Mouse (Mus musculus) CD4-positive helper T cell, adult 2 months (primary cell): ENCODE data around the gene Smad3.

ENCODE experiments used
- DNase-seq: peaks from one replicate; pipeline ENCODE4 v3.0.0-alpha.2; 2012; ENCODE audit warnings: low read depth, missing footprints, low spot score

Gene Smad3

DNA sequence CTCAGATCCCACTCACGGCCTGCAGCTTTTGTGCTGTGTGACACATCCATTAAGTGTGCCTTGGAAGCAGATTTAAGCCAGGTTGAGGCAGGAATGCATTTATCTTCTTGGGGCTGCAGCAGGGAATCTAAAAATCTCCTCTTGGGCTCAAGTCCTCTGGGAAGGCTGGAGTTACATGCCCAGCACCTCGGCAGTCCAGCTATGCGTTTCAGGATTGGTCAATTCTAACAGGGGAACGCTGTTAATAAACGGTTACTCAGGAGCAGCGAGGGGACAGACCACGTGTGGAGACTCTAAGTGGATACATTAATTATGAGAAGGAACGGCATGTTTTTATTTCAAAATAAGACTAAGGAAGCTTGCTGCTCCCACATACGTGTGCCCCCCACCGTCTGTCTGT is 14.7 kb upstream of the Smad3 start:
- DNase-seq = no peak

DNA sequence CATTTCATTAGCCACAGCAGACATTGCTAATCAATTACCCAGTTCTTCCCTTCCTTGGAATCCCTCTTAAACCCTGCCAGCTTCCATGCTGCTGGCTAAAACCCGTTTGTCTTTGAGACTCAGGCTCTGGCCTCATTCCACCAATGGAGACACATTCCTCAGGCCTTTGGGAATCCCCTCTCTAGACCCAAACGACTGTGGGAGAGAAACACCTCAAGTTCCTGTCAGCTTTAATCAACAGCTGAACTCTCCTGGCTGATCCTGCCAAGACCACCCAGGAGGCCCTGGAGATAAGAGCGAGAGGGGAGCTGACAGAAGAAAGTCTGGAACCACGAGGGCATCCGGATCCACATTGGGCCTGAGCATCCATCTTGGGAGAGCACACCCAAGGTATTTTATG is 13.9 kb upstream of the Smad3 start:
- DNase-seq = no peak

DNA sequence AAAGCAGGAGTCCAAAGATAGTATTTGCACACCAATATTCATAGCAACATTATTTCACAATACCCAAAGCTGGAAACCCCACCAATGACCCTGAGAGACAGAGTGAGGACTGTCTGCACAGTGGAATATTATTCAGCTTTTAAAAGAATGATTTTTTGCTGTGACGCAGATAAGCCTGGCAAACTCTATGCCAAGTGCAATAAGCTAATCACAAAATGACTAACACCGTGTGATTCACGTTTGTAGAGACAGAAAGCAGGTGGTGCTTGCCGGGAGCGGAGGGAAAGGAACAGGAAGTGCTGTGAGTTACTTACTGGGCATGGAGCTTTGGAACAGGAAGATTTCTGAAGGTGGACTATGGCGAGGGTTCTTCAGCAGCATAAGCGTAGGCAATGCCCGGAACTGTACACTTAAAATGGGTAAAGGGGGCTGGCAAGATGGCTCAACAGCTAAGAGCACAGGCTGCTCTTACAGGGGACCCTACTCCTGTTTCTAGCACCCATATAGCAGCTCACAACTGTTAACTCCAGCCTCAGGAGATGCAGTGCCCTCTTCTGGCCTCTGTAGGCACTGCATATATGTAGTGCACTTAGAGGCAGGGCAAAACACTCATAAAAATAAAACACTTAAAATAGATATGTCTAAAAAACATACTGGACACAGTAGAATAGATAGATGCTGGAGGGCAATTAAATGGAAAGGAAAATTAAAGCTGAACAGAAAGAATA is 3.7 kb upstream of the Smad3 start:
- DNase-seq = peak; percentile 38

DNA sequence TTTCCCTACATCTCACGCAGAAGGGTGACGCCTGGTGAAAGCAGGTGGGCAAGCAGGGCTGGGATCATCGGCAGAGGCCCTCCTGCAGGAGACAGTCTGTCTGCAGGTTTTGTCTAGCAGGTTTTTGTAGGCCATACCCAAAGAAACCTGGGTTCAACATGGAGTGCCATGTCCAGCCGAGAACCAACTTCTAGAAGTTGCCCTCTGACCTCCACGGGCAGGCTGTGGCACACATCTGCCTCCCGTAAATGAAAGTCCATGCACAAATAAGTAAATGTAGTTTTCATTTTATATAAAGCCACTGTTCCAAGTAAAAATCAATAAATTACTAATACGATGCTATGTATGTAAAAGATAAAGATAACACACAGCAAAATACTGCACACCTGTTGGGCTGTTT is 3.0 kb upstream of the Smad3 start:
- DNase-seq = no peak

DNA sequence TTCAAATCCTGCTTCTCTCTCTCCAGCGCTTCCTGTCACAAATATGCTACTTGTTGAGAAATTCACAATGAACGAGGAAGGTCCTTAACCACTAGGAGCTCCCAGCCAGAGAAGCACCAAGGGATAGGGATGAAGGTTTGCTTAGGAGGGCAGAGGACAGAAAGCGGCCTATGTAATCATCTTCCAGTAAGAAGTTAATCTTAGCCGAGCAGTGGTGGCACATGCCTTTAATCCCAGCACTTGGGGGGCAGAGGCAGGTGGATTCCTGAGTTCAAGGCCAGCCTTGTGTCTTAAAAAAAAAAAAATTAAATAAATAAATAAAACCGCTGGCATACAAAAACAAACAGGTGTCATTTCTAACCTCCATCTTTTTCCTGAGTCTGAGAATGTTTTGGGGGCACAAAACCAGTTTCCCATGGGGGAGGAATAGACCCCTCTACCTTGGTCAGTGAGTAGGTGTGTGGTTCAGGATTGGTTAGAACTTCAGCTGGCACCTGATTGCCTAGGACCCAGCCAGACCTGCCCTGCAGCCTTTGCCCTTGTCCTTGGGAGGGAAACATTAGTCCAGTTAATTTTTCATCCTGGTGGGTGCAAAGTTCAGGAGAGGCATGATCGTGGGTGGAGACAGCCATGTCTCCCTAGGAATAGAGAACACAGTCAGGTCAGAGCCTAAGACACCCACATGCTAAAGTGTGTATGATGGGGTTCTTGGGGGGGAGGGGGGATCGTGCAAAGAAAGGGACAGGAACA is 2.4 kb upstream of the Smad3 start:
- DNase-seq = no peak

DNA sequence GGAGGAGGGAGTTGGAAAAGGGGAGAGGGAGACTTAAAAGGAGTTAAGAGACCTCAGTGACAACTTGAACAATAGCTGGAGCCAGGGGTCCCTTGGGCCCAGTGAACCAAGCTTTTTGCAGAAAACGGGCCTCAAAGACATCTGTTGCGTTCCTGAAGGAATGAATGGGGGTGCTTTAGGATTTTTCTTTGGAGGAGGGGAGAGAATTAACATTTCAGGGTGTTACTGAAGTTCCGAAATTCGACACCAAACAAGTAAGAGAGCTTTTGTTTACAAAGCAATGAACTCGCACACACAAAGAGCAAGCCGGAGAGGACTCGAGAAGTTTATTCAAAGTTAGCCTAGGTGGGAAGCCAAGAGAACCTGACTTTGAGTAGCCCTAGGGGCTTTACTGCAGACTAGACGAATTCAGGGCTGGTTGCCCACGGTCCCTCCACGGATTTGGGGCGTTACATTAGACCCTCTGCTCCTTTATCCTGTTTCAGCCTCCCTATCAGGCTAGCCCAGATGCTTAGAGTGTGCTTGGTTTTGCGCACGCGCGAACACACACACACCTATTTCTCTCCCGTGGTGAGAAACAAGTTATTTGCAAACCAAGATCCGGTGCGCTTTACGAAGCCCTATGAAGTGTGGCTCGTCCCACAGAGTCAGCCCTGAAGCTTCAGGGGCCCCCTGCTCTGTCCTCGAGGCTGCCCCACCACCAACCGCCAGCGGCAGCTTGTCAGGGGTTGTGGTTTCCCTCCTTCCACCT is 1.0 kb upstream of the Smad3 start:
- peak; percentile 88 for DNase-seq

DNA sequence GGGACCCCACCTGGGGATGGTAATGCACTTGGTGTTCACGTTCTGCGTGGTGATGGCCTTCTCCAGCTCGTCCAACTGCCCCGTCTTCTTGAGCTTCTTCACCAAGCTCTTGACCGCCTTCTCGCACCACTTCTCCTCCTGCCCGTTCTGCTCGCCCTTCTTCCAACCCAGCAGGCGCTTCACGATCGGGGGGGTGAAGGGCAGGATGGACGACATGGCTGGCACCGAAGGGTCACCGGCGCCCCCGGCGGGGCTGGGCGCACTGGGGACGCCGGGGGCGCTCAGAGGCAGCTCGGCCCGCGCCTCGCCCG is 377 bp downstream of the Smad3 start:
- DNase-seq = no peak

DNA sequence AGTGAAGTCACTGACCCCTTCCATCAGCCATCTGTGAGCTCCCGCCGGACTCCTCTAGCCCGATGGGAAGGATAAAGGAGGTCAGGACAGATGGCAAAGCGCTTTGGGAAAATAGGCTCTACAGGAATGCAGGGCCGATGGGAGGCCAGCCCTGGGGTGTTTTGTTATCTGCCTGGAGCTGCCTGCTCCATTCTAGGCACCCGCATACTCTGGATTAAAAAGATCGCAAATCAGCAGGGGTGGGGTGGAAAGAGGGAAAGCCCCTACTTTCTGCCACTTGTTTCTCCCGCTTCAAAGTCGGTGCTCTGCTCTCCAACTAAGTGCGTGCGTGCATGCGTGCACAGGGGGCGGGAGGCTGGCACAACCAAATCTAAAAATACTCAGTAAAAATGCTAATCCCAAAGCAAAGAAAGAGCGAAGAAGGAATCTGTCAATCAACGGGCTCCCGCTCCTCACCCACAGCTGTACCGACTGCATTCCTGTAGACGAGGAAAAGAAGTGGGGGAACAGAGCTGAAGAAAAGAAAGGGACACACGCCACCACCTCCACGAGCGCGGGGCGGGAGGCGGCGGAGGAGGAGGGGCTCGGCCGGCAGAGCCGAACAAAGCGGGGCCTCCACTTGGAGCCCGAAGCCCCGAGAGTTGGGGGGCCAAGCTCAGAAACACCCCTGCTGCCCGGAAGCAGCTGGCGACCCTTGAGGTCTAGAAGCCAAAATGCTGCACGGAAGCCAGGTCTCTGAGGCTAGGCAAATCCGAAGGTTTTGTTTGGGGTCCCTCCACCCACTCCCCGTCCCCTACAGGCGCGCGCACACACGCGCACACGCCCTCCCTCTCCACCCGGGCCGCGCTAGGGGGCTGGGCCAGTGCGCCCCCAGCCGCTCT is 973 bp downstream of the Smad3 start:
- DNase-seq = peak; percentile 75

DNA sequence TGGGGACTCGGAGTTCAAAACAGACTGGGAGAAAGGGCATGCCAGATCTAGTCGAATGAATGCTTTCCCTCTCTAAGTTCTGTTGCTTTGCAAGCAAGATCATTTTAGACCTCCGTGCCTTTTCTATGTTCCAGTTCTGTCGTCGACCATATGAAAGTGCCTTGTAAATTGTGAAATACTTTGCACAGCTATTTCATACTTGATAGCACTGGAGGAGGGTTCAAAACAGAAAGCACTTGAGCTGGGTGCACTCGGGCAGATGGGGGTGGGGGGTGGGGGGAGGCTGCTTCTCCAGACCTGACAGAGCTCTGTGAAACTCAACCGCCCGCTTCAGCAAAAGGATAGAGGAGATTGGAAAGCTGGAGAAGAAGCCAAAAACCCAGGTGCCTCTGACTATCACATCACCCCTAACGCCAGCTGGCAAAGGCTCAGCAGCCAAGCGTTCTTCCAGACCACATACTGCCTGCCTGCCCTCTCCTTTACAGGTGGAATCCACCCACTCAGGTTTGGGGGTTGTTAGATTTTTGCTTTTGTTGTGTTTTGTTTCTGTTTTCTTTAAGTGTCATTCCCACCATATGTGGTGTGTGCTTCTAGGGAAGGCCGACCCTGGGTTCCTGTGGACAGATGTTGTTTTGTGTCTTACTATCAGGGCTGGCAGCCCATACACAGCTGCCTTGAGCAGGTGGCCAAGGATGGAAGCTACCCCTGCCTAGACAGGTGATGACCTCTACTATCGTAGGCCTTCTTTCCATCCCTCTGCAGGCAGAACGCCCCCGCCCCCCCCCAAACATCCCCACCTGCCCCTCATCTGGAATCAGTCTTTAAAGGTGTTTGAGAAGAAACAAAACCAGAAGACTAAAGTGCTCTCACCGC is 1.9 kb downstream of the Smad3 start:
- DNase-seq = peak; percentile 46

DNA sequence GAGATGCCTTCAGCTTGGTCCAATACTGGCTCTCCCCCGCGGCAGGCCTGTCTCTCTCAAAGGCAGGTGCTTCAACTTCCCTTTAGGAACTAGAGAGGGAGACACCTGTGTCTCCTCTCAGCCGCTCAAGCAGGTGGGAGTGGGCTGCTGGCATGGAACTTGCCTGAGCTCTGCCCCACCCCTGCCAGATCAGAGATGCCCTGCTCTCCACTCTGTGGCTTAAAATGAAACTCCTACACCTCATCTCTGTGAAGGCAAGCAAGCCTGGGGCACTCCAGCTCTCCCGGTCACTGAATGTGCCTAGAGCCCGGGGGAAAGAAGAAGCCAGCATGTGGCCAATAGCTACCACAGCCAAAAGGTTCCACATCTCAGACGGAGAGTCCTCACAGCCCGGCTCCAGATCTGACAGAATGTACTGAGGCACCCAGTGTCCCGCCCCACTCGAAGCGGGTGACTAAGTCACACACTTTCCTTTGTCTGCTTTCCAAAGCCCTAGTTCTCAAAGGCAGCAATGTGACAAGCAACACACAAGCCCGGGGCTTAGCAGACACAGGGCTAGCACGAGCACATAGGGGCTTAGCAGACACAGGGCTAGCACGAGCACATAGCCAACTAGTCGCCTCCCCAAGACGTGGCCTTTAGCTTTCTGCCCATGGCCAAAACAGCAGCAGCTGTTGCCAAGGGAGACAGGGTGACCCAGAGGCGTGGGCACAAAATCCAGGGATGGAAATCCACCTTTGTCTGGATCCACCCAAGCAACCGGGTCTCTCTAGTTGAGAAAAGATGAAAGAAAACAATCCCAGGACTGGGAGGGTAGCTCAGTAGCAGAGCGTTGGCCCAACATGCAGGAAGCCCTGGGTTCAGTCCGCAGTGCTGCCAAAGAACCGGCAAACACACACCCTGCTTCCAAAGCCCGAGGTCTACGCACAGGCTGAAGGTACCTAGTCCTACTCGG is 3.0 kb downstream of the Smad3 start:
- DNase-seq = peak; percentile 43

DNA sequence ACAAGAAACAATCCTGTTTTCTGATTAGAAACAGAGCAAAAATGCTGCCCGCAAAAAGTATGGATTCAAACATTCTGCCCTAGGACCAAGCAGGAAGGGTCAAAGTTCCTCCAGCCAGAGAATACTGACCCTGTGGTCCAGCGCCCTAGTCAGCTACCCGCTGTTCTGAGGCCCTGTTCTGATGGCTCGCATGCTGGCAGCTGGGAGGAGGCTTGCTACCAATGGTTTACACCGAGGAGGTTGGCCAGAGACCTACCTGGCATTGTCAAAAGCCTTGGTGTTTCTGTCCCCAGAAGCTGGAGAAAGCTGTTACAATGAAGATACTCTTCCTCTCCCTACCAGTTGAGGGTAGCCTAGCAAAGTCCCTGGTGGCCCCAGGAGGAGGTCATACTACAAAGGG is 3.8 kb downstream of the Smad3 start:
- DNase-seq = no peak

DNA sequence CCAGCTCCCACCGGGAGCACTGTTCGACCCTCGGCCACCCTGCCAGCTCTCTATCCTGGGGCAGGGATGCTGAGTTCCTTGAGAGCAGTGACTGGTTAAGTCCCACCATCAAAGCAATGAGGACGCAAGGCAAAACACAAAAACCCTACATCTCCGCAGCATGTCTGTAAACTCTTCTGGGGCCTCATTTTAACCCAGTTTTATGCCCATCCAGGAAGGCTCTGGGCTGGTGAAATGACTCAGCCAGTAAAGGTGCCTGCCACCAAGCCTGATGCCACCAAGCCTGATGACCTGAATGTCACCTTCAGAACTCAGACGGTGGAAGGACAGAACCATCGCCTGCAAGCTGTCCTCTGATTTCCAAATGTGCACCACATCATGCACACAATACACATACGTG is 4.4 kb downstream of the Smad3 start:
- no peak for DNase-seq

DNA sequence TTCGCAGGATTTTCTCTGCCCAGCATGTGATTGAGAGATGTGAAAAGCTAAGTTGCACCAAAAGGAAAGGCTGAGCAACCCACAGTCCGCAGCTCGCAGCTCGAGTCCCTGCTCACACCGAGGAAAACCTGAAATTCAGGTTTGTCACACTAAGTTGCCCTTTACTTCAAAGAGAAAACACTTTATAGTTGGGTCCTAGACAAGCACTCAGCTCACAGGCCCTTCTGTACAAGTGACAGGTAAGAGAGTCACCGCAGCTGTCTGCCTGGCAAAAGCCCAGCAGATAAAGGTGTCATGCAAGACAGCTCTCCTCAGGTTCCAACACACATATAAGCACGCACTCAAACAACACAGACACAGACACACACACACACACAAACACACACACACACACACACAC is 5.2 kb downstream of the Smad3 start:
- DNase-seq = no peak

DNA sequence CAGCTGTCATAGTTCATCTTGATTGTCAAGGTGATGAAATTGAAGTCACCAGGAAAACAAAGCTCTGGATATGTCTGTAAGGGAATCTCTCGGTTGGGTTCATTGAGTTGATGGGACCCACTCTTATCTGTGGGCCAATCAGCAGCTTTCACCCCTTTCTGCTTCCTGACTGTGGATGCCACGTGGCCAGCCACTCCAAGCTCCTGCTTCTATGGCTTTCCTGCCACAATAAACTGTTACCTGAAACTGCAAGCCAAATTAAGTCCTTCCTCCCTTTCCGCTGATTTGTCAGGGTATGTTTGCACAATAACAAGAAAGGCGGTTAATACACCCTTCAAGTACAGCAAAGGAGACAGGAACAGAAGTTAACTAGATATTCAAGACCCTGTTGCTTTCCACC is 6.5 kb downstream of the Smad3 start:
- DNase-seq = no peak

DNA sequence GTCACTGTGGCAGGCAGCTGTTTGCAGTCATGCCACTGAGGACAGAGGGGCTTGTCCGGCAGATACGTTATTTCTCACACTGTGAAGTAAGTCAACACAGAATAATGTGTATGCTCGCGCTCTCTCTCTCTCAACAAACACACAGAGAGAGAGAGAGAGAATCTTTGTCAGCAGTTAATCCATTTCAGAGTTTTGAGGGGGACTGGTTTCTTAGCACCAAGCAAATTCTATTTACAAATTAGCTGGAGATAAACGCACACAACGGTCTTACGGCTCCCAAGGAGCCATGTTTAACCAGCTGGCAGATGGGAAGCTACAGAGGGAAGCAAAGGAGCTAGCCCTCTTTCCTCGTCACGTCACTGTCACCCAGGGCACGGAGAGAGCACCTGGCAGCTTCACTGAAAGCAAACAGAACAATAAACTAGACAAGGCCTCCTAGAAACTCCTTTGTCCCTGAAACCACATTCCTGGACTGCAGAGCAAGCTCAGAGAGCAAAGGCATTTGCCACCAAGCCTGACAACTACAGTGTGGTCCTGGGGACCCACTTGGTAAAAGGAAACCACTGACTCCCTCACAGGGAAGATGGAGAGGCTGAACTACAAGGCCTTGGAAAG is 7.3 kb downstream of the Smad3 start:
- DNase-seq = no peak

DNA sequence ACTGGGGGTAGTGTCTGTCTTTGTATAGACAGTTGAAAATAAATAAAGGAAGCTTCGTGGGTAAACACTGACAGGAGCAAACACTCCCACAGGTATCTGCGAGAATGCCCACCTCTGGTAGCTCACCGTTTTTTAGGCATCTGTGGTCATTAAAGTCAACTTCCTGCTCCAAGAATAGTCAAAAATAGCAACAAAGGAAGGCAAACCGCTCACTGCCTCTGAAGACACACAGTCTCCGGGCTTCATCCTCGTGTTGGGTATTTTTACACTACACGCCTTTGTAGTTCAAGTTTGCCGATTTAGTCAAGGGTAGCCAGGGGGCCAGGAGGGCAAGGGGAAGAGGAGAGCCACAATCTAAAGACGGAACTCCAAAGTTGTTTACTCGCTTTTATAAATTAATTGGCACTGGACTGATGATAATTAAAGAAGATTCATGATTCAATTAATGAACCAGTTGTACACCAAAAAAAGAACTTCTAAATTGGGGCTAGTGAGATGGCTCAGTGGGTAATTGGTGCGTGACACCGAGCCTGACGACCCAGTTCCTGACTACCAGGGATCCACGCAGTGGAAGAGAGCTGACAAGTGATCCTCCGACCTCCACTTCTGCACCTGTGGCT is 8.4 kb downstream of the Smad3 start:
- peak; percentile 35 for DNase-seq

DNA sequence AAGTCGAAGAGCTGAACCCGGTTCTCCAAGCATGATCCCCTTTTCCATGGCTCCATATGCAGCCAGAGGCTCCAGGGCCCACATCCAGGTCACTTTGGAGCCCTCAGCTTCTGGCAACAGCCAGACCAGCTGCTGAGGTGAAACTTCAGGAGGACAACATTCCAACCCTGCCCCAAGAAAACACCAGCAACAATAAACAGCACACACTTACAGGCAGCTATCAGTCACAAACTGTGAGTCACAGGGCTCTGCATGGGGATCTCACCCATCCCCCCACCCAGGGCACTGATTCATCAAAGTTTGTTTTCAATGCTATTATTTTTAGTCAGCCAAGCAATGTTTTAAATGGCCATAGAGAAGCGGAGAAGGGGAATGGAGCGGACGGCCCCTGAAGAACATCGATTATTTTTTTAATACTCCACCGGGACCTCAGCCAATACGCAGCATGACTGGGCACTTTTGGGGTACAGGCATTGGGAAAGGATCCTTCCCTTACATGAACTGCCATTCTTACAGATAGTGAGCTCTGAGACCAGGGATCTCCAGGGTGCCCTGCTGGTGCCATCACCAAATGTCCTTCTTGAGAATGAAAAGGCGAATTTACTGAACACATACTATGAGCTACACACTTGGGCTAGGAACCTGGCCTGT is 10.0 kb downstream of the Smad3 start:
- no peak for DNase-seq

DNA sequence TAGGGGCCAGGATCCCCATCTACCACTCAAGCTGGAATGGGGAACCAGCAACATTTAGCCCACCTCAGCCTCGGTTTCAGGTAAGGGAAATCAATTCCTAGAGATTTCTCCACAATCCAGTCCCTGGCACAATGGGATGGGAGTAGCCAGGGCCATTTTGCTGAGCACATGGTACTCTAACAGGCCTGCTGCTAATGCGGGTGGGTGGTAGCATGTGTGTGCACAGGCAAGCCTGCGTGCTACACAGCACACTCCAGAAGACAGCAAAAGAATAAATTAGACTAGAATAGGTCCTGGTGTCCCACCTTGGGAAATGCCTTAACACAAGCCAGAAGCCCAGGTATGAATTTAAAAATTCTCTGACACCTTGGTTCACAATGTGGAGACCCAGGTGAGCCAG is 10.8 kb downstream of the Smad3 start:
- DNase-seq = no peak
